Mouse (Mus musculus) left cerebral cortex, postnatal 10 days (tissue): ENCODE measurements around the gene Lpcat3. TPM values are rescaled to one million over a fixed set of nuclear protein-coding genes. Genes with fewer than 3 reads are reported as not detected.
A peak's percentile ranks its signal among the peaks of the same experiment; 100 is the strongest.
"Not testable (repeated sequence)": the region's sequence is repeated elsewhere in the genome, so short reads cannot be mapped to it uniquely, and the experiment has no call there.

ENCODE experiments used
- DNase-seq, 2 experiments: peaks; one replicate each; pipeline ENCODE4 v3.0.0; 2021 to 2022; ENCODE audit warnings: low spot score in 2 of 2, mixed read lengths in 1 of 2; ENCODE audit errors: extremely low spot score in 1 of 2
- intact Hi-C: fragments of 180-260 bp; cut with DNase I; formaldehyde crosslinking; loops from one replicate; pipeline ENCODE4 v1.15.1; 2025
- total RNA-seq, 2 experiments: library from RNA; stranded (reverse); gene quantifications; 2 replicates each; pipeline ENCODE4 v1.2.3; 2021

Lpcat3 gene
- total RNA-seq, 2 experiments from 2014 or later, result 29.7 to 36.4 TPM

- peak; percentile 43 to 52 for DNase-seq
- intact Hi-C loops, result no loop called here
Observed at GRCm38 (mm10) chr6:124673619-124674018, 10.8 kb downstream of the Lpcat3 start.

- no peak for DNase-seq
- intact Hi-C loops, result no loop called here
Observed at GRCm38 (mm10) chr6:124674591-124674990, 11.8 kb downstream of the Lpcat3 start.

- no peak for DNase-seq
- intact Hi-C loops, result no loop called here
Observed at GRCm38 (mm10) chr6:124676171-124676570, 13.3 kb downstream of the Lpcat3 start.

GRCm38 (mm10) chr6:124678769-124679168, 15.9 kb downstream of the Lpcat3 start:
- intact Hi-C loops, result no loop called here
- no peak for DNase-seq

GRCm38 (mm10) chr6:124679486-124679885, 16.7 kb downstream of the Lpcat3 start:
- intact Hi-C loops, result no loop called here
- DNase-seq, result no peak

GRCm38 (mm10) chr6:124682291-124682690, 19.5 kb downstream of the Lpcat3 start:
- DNase-seq, intact Hi-C loops: not testable (repeated sequence)

GRCm38 (mm10) chr6:124683591-124684417, 21.0 kb downstream of the Lpcat3 start:
- intact Hi-C loops, result no loop called here
- peak; percentile 38 to 57 for DNase-seq

- no peak for DNase-seq
- intact Hi-C loops, result no loop called here
Observed at GRCm38 (mm10) chr6:124685606-124686386, 23.0 kb downstream of the Lpcat3 start.

- DNase-seq, intact Hi-C loops: not testable (repeated sequence)
Observed at GRCm38 (mm10) chr6:124686644-124687043, 23.8 kb downstream of the Lpcat3 start.

- DNase-seq, result no peak
- intact Hi-C loops, result no loop called here
Observed at GRCm38 (mm10) chr6:124688151-124688758, 25.4 kb downstream of the Lpcat3 start.

GRCm38 (mm10) chr6:124689011-124689410, 26.2 kb downstream of the Lpcat3 start:
- DNase-seq, result no peak
- intact Hi-C loops, result no loop called here

GRCm38 (mm10) chr6:124690517-124690916, 27.7 kb downstream of the Lpcat3 start:
- intact Hi-C loops, result no loop called here
- DNase-seq, result no peak

- no peak for DNase-seq
- intact Hi-C loops, result no loop called here
Observed at GRCm38 (mm10) chr6:124693243-124693981, 30.6 kb downstream of the Lpcat3 start.

GRCm38 (mm10) chr6:124694166-124694955, 31.5 kb downstream of the Lpcat3 start:
- peak; percentile 63 to 76 for DNase-seq
- intact Hi-C loops, result no loop called here

GRCm38 (mm10) chr6:124696441-124697150, 33.8 kb downstream of the Lpcat3 start:
- intact Hi-C loops, result no loop called here
- DNase-seq, result no peak

GRCm38 (mm10) chr6:124698751-124699150, 35.9 kb downstream of the Lpcat3 start:
- DNase-seq, result no peak
- intact Hi-C loops, result no loop called here

- intact Hi-C loops, result no loop called here
- DNase-seq, result no peak
Observed at GRCm38 (mm10) chr6:124699366-124699765, 36.5 kb downstream of the Lpcat3 start.
